Mouse (Mus musculus): Measurements from ENCODE around the gene Nt5dc3. TPM values are rescaled to one million over a fixed set of nuclear protein-coding genes. Genes with fewer than 3 reads are reported as not detected.

The Nt5dc3 gene
- 15.5 TPM for polyA plus RNA-seq (2012; fragmentation: generic; extraction: Trizol)

DNA sequence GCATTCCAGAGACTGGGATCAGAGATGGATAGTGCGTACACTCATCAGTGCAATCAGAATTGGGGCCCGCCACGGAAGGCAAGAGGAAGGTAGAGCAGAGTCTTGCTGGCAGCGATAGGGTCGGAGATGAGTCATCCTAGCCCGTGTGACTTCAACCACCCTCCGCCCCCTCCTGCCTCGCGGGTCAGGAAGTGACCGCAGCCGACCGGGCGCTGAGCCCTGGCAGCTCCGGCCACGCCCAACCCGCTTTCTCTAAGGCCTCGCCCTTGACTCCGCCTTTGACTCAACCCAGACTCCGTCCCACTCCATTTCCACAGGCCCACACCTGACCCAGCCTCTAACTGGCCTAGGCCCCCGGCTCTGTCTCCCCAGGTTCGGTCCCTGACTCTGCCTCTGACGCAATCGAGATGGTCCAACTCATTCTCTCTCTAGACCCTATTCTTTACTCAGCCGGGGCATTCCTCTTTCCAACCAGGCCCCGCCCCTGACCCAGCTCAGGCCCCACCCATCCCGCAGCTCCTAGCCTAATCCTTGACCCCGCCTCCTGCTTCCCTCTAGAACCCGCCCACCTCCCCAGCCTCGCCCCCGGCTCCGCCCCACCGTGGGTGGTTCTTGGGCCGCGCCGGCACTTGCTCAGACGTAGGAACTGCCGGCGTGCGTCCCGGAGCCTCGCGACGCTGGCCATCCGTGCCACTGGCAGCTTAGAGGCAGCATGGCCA is at the start of gene Nt5dc3:
Nt5dc3 (plus strand) TSS at position 608 of the 719 bp plus-strand sequence.
- TF ChIP-seq E2F4 (IDR thresholded peaks at IDR 0.05; ENCODE audit: insufficient read depth) = no peak
- peak; percentile 99 for TF ChIP-seq POLR2AphosphoS2 (IDR thresholded peaks at IDR 0.05; ENCODE audit: insufficient read length, low read depth)
- no peak for TF ChIP-seq TCF3 (IDR thresholded peaks at IDR 0.05; ENCODE audit: insufficient read length, low read depth)
- TF ChIP-seq MAX (IDR thresholded peaks at IDR 0.05; ENCODE audit: low read depth) = no peak
- TF ChIP-seq TCF12 (IDR thresholded peaks at IDR 0.05; ENCODE audit: insufficient read depth, poor library complexity, severe bottlenecking) = no peak
- no peak for TF ChIP-seq USF1 (IDR thresholded peaks at IDR 0.05; ENCODE audit: low read depth)
- TF ChIP-seq MYOG (IDR thresholded peaks at IDR 0.05; ENCODE audit: control insufficient read depth in 1 of 3, insufficient read depth in 1 of 3, insufficient read length in 2 of 3, low read depth in 2 of 3) = peak in 1 of 3 experiments; percentile 54
- TF ChIP-seq CEBPB (IDR thresholded peaks at IDR 0.05; ENCODE audit: insufficient read depth, poor library complexity, severe bottlenecking) = peak; percentile 32; the same call in 1 of the 2 replicates
- TF ChIP-seq POLR2A (IDR thresholded peaks at IDR 0.05; ENCODE audit: insufficient read length, low read depth) = peak; percentile 97
- TF ChIP-seq REST (IDR thresholded peaks at IDR 0.05; ENCODE audit: insufficient read depth, insufficient read length) = peak; percentile 37
- TF ChIP-seq SRF (IDR thresholded peaks at IDR 0.05; ENCODE audit: control insufficient read depth, insufficient read length, low read depth) = peak; percentile 75
- TF ChIP-seq MYOD1 (IDR thresholded peaks at IDR 0.05; ENCODE audit: control insufficient read depth in 1 of 3, insufficient read length in 2 of 3, low read depth in 2 of 3) = peak in 1 of 3 experiments; percentile 56
- H3K36me3 ChIP-seq (ENCODE audit: control insufficient read depth, insufficient read depth) = no peaks in the 10 kb centered on the region
- H3K4me3 ChIP-seq = peak within 1 kb of the TSS; percentile 77
- peaks cover 44% of the 10 kb centered on the region for H3K79me2 ChIP-seq (ENCODE audit: control insufficient read depth, insufficient read depth)
- H3ac ChIP-seq (ENCODE audit: control insufficient read depth, insufficient read length) = peak within 1 kb of the TSS; percentile 42
- peak within 1 kb of the TSS; percentile 90 for H3K4me2 ChIP-seq (ENCODE audit: low read depth)
- H3K27me3 ChIP-seq (ENCODE audit: control insufficient read depth, insufficient read depth, insufficient read length) = no peaks in the 10 kb centered on the region

DNA sequence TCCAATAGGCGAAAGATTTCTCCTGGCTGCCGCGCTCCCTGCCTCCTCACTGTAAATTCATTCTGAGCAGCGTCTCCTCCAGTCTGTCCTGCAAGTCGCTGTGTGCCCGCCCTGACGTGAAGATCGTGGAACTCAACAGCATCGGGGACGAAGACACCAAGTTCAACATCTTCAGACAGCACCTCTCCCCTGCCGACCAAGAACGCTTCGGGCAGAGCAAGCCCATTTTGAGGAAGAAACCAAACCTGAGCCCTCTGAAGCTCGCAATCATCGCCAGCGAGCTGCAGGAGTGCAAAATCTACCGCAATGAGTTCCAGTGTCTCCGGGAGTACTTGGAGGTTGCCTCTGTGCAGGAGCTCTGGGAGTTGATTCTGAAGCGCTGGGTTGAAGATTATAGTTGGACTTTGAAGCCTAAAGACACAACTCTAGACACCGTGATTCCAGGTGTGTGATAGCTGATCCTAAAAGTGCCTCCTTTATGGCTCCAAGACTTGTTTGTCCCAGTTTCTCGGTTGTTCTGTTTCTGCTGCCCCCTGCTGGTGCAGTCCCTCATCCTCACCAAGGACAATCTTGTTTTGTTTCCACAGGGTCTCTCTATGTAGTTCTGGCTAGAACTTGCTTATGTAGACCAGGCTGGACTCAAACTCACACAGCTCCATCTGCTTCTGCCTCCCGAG is 47.8 kb upstream of the Nt5dc3 start:
- Histone ChIP-seq H3K4me2 (ENCODE audit: low read depth) (peak overlapping the region; percentile 66), H3K27me3 (ENCODE audit: control insufficient read depth, insufficient read depth, insufficient read length) (no peaks in the 10 kb centered on the region), H3K36me3 (ENCODE audit: control insufficient read depth, insufficient read depth) (no peaks in the 10 kb centered on the region), H3ac (ENCODE audit: control insufficient read depth, insufficient read length) (no peak overlapping the region), H3K4me3 (no peak overlapping the region), H3K79me2 (ENCODE audit: control insufficient read depth, insufficient read depth) (no peaks in the 10 kb centered on the region)
- no peak for TF ChIP-seq USF1 (IDR thresholded peaks at IDR 0.05; ENCODE audit: low read depth)
- no peak for TF ChIP-seq TCF12 (IDR thresholded peaks at IDR 0.05; ENCODE audit: insufficient read depth, poor library complexity, severe bottlenecking)
- no peak for TF ChIP-seq POLR2AphosphoS2 (IDR thresholded peaks at IDR 0.05; ENCODE audit: insufficient read length, low read depth)
- TF ChIP-seq POLR2A (IDR thresholded peaks at IDR 0.05; ENCODE audit: insufficient read length, low read depth) = no peak
- no peak for TF ChIP-seq MYOD1 (IDR thresholded peaks at IDR 0.05; ENCODE audit: control insufficient read depth in 1 of 3, insufficient read length in 2 of 3, low read depth in 2 of 3)
- no peak for TF ChIP-seq MYOG (IDR thresholded peaks at IDR 0.05; ENCODE audit: control insufficient read depth in 1 of 3, insufficient read depth in 1 of 3, insufficient read length in 2 of 3, low read depth in 2 of 3)
- TF ChIP-seq E2F4 (IDR thresholded peaks at IDR 0.05; ENCODE audit: insufficient read depth) = no peak
- TF ChIP-seq MAX (IDR thresholded peaks at IDR 0.05; ENCODE audit: low read depth) = no peak
- TF ChIP-seq CEBPB (IDR thresholded peaks at IDR 0.05; ENCODE audit: insufficient read depth, poor library complexity, severe bottlenecking) = no peak
- TF ChIP-seq TCF3 (IDR thresholded peaks at IDR 0.05; ENCODE audit: insufficient read length, low read depth) = no peak
- TF ChIP-seq SRF (IDR thresholded peaks at IDR 0.05; ENCODE audit: control insufficient read depth, insufficient read length, low read depth) = no peak
- TF ChIP-seq REST (IDR thresholded peaks at IDR 0.05; ENCODE audit: insufficient read depth, insufficient read length) = no peak

DNA sequence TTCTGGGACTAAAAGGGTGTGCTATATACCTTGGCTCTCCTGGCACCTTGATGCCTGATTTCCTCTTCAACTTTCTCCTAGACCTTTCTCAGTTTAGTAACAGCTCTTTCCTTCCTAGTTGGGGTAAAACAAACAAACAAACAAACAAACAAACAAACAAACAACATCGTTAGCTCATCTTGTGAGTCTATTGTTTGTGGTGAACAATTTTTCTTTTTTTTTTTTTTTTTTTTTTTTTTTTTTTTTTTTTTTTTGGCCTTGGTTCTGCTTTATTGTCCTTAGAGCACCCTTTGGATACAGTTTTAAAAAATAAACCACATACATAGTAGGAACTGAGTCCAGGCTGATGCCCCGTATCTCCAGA is 47.3 kb upstream of the Nt5dc3 start:
- H3K36me3 ChIP-seq (ENCODE audit: control insufficient read depth, insufficient read depth) = no peaks in the 10 kb centered on the region
- no peaks in the 10 kb centered on the region for H3K79me2 ChIP-seq (ENCODE audit: control insufficient read depth, insufficient read depth)
- no peak overlapping the region for H3ac ChIP-seq (ENCODE audit: control insufficient read depth, insufficient read length)
- TF ChIP-seq REST (IDR thresholded peaks at IDR 0.05; ENCODE audit: insufficient read depth, insufficient read length) (no peak), POLR2A (IDR thresholded peaks at IDR 0.05; ENCODE audit: insufficient read length, low read depth) (no peak), POLR2AphosphoS2 (IDR thresholded peaks at IDR 0.05; ENCODE audit: insufficient read length, low read depth) (no peak), USF1 (IDR thresholded peaks at IDR 0.05; ENCODE audit: low read depth) (no peak), CEBPB (IDR thresholded peaks at IDR 0.05; ENCODE audit: insufficient read depth, poor library complexity, severe bottlenecking) (no peak), MAX (IDR thresholded peaks at IDR 0.05; ENCODE audit: low read depth) (no peak), TCF3 (IDR thresholded peaks at IDR 0.05; ENCODE audit: insufficient read length, low read depth) (no peak), TCF12 (IDR thresholded peaks at IDR 0.05; ENCODE audit: insufficient read depth, poor library complexity, severe bottlenecking) (no peak)
- no peak overlapping the region for H3K4me2 ChIP-seq (ENCODE audit: low read depth)
- no peaks in the 10 kb centered on the region for H3K27me3 ChIP-seq (ENCODE audit: control insufficient read depth, insufficient read depth, insufficient read length)
- H3K4me3 ChIP-seq = no peak overlapping the region

GRCm38 (mm10) chr10:86735036-86735435 is 43.8 kb upstream of the Nt5dc3 start:
- no peaks in the 10 kb centered on the region for H3K36me3 ChIP-seq (ENCODE audit: control insufficient read depth, insufficient read depth)
- TF ChIP-seq USF1 (IDR thresholded peaks at IDR 0.05; ENCODE audit: low read depth) = no peak
- no peak for TF ChIP-seq MAX (IDR thresholded peaks at IDR 0.05; ENCODE audit: low read depth)
- TF ChIP-seq POLR2AphosphoS2 (IDR thresholded peaks at IDR 0.05; ENCODE audit: insufficient read length, low read depth) = no peak
- TF ChIP-seq MYOG (IDR thresholded peaks at IDR 0.05; ENCODE audit: control insufficient read depth in 1 of 3, insufficient read depth in 1 of 3, insufficient read length in 2 of 3, low read depth in 2 of 3) = no peak
- no peak for TF ChIP-seq POLR2A (IDR thresholded peaks at IDR 0.05; ENCODE audit: insufficient read length, low read depth)
- TF ChIP-seq SRF (IDR thresholded peaks at IDR 0.05; ENCODE audit: control insufficient read depth, insufficient read length, low read depth) = no peak
- TF ChIP-seq E2F4 (IDR thresholded peaks at IDR 0.05; ENCODE audit: insufficient read depth) = no peak
- TF ChIP-seq TCF12 (IDR thresholded peaks at IDR 0.05; ENCODE audit: insufficient read depth, poor library complexity, severe bottlenecking) = no peak
- no peak for TF ChIP-seq CEBPB (IDR thresholded peaks at IDR 0.05; ENCODE audit: insufficient read depth, poor library complexity, severe bottlenecking)
- TF ChIP-seq MYOD1 (IDR thresholded peaks at IDR 0.05; ENCODE audit: control insufficient read depth in 1 of 3, insufficient read length in 2 of 3, low read depth in 2 of 3) = no peak
- TF ChIP-seq TCF3 (IDR thresholded peaks at IDR 0.05; ENCODE audit: insufficient read length, low read depth) = no peak
- no peak for TF ChIP-seq REST (IDR thresholded peaks at IDR 0.05; ENCODE audit: insufficient read depth, insufficient read length)
- H3K79me2 ChIP-seq (ENCODE audit: control insufficient read depth, insufficient read depth) = no peaks in the 10 kb centered on the region
- no peak overlapping the region for H3K4me3 ChIP-seq
- H3K27me3 ChIP-seq (ENCODE audit: control insufficient read depth, insufficient read depth, insufficient read length) = no peaks in the 10 kb centered on the region
- no peak overlapping the region for H3K4me2 ChIP-seq (ENCODE audit: low read depth)
- H3ac ChIP-seq (ENCODE audit: control insufficient read depth, insufficient read length) = no peak overlapping the region
